Mouse (Mus musculus) ovary, adult 18-20 months (tissue): ENCODE data around the gene Hes6.

Experiments
- DNase-seq: peaks from one replicate; pipeline ENCODE4 v3.0.0; 2022; ENCODE audit warnings: low spot score, mixed read lengths

Hes6 gene

DNA sequence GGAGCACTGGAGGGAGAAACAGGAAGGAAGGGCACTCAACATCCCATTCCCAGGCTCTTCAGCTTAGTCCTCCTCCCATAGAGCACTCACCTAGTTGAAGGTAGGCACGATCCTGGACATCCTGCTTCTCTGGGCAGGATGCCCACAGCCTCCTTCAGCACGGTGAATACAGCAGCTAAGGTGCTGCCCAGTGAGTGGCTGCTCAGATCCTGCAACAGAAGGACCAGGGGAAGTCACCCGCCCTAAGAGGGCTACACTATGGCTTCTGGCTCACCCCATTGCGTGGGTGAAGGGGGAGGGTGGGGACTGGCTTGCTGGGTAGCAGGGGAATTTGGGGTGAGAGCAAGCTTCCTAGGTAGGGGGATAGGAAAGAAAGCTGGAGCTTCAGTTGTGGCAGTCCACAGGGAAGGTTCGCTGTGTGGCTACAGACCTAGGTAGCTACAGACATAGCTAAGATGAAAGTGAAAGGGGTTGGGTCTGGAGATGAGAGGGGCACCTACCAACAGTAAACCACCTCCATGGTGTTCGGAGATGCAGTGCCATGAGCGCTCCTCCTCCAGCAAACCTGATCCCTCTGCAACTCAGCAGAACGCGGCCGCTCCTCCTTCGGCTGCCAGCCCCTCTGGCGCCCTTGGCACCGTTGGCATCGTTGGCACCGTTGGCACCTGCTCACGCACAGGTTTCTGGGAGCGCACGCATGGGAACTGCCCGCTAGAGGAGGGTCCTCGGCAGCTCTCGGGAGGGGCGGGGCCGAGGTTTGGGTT is 8.2 kb downstream of the Hes6 start:
- DNase-seq = no peak

DNA sequence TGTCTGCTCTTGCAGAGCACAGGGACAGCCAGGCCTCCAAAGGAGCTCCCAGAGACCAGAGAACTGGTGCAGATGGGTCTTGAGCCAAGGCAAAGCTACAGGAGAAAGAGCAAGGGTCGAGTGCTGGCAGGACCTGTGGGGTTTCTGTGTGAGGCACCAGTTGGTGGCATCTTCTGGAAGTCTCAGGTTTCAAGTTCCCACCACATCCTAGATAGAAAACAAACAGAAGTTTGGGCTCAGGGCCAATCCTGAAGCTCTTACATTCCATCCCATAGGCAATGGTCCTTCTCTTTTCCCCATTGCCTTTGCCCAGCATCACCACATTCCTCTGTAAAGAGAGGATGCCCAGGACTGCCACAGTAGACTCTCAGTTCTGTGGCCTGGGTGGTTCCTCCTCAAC is 8.9 kb downstream of the Hes6 start:
- DNase-seq = no peak

DNA sequence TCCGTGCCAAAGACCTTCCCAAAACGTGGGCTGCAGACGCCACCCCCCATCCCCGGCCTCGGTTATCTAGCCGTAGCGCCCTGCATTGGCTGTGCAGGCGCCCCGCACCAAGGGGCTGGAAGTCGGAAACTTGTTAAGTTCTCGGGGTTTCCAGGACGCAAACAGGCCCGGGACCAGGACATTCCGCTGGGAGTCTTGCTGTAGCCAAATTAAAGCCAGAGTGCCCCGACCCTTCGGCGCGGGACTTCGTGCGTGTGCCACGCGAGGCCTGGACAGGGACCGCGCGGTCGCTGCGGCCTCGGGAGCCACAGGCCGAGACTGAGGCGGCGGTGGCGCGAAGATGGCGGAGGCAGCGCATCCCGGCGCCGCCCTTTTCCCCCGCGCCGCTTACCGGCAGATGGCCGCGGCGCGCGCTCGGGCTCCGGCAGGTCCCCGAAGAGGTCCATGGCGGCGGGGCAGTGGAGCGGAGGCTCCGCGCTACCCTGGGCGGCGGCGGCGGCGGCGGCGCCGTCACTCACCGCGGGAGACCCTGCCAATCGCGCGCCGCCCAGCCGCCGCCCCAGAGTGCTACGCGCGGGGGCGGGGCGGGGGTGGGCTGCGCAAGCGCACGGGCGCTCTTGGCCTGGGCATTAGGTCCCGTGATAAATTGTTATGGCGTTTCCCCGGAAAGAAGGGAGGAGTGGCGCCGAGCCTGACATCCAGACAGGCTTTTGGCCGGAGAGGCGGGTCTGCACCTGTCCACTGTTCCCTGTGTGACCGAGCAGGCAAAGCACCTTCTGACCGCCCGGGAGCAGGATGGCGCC is 15.4 kb downstream of the Hes6 start, which contains the start of gene Ilkap:
Gene Ilkap, minus strand, starts transcription at position 556 of the 803 bp plus-strand sequence.
- DNase-seq = peak; percentile 75

- no peak for DNase-seq
Measured at GRCm38 (mm10) chr1:91397927-91398259, 15.9 kb downstream of the Hes6 start.

- DNase-seq = no peak
Measured at GRCm38 (mm10) chr1:91390369-91390768, 23.5 kb downstream of the Hes6 start.

DNA sequence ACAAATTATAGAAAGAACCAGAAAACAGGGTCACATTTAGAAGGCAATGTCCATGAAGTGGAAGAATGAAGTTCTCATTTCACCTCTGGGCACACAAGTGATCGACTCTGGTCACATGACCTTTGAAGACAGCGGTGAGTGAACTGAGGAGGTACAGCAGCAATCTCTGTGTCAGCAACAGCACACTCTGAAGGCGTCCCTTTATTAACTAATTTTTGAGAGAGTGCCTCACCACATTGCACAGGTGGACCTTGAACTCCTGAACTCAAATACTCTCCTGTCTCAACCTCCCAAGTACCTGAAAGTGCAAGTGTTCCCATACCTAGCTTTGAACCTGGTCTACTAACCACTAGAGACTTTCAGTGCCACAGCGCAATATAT is 32.8 kb downstream of the Hes6 start:
- no peak for DNase-seq

- DNase-seq = no peak
Measured at GRCm38 (mm10) chr1:91380453-91381090, 33.3 kb downstream of the Hes6 start.

- no peak for DNase-seq
Measured at GRCm38 (mm10) chr1:91373414-91373835, 40.4 kb downstream of the Hes6 start.

- no peak for DNase-seq
Measured at GRCm38 (mm10) chr1:91370055-91370454, 43.8 kb downstream of the Hes6 start.

DNA sequence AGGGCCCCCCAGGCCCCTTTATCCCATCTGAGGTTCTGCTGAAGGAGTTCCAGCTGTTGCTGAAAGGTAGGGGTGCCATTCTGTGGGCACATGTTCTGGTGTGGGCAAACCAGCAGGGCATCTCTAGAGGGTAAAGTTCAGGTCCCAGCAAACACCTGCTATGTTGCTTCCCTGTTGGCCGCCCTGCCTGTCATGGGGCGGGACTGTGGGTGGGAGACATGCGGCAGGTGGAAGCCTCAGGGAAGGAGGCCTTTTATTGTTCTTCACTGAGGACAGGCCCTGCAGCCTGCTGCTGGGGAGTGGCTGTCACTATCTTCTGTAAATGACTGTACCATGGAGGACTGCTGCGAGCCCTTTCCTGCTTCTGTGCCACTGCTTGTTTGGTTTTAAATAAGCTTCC is 44.4 kb downstream of the Hes6 start:
- DNase-seq = no peak

DNA sequence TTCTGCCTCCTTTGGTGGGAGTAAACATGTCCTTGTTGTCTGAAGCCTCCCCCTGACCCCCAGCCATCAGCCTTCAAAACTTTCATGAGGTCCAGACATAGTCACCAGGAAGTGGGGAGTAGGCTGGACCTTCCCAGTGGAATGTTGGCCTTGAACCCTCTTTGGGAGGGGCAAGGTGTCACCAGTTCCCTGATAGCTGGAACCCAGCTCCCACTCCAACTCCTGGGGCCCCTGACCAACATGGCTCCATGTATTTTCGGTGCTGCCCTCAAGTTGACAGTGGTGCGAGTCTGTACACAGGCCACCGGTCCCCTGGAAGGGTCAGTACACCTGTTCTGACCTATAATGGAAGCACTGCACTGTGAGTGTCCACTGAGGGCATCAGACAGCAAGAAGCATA is 46.5 kb downstream of the Hes6 start:
- DNase-seq = no peak

- DNase-seq = peak; percentile 27
Measured at GRCm38 (mm10) chr1:91366215-91367108, 47.4 kb downstream of the Hes6 start, which contains the start of gene Erfe. Gene Erfe, plus strand, starts transcription at chr1:91366430.

DNA sequence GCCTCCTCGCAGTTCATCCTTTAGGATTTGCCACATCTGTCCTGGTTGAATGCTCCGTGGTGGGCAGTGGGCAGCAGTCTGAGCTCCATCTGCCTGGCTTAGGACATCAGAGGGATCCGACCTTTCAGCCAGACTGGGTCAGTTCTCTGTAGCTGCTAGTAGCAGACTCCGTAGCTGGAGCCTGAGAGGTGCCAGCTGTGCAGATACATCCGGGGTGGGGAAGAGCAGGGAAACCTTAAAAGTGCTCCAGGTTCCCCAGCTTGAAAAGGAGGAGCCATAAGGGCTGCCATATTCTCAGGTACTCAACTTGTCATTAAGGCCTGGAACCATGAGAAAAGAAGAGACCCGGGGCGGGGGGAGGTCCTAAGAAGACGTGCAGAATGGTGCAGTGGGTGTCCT is 48.0 kb downstream of the Hes6 start:
- DNase-seq = no peak

- DNase-seq = no peak
Measured at GRCm38 (mm10) chr1:91364822-91365644, 48.8 kb downstream of the Hes6 start.

GRCm38 (mm10) chr1:91362113-91362512 is 51.7 kb downstream of the Hes6 start:
- DNase-seq = no peak
